Mouse (Mus musculus): Measurements from ENCODE around the gene Hspa8. TPM values are rescaled to one million over a fixed set of nuclear protein-coding genes. Genes with fewer than 3 reads are reported as not detected.
A peak's percentile ranks its signal among the peaks of the same experiment; 100 is the strongest.
"Not testable (repeated sequence)": the region's sequence is repeated elsewhere in the genome, so short reads cannot be mapped to it uniquely, and the experiment has no call there.

Gene Hspa8
- total RNA-seq, 4 experiments from 2014 or later: 1,516 to 1,907 (median 1,709) TPM

DNA sequence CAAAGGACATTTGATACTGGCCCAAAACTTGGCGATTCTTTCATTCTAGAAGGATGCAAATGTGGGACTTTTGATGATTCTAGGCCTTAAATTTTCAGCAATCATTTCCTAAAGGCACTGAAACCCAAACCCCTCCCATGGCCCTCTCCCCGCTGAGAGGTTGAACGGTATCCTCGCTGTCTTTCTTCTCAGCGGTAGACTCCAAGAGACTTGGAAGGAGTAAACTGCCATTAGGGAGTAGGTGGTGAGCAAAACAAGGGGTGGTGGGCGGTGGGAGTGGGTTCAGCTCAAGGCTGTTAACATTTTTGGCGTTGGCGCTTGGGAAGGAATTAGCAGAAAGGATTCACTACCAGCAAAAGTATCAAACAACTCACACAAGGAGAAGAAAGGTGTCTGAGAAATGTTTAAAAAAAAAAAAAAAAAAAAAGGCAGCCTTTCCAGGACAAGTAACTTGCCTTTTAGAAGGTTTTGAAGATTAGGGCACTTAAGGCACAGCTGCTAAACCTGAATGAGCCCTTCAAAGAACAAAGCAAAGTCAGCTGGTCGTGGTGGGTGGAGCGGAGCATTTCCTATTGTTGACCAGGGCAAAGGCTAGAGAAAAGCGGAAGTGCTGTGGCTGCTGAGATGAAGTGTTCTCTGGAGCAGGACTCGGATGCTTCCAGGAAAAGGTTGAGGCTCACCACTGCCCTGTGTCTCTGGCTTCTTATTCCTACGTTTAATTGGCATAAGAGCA, 17.0 kb upstream of the Hspa8 start:
- no peak for DNase-seq (ENCODE audit: low spot score in 2 of 2)

DNA sequence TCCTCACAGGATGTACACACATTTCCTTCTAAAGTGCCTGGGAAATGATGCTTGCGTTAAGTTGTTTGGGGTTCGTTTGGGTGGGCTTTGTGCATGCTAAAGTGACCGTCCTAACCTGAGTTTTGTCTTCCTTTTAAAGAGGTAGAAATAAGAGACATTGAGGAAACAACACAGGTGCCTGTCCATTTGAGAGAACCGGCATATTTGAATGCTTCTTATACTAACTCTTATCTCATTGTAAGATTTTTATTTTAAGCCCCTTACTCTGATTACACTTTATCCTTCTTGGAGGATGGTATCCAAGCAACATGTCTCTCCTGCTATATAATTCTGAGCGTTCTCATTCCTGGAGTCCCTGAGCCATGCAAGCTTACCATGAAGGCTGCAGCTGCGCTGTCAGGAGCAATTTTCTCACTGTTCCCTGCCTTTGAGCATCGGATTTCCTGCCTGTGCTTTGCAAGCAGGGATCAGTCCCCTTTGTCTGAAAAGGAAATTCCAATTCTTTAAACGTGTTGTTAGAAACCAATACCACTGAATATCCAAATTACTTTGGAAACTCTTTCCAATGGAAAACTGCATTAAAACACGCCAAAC, 16.3 kb upstream of the Hspa8 start:
- no peak for DNase-seq (ENCODE audit: low spot score in 2 of 2)

- DNase-seq (ENCODE audit: low spot score in 2 of 2): no peak
These were observed 15.3 kb upstream of the Hspa8 start for GRCm38 (mm10) chr9:40785452-40785851.

DNA sequence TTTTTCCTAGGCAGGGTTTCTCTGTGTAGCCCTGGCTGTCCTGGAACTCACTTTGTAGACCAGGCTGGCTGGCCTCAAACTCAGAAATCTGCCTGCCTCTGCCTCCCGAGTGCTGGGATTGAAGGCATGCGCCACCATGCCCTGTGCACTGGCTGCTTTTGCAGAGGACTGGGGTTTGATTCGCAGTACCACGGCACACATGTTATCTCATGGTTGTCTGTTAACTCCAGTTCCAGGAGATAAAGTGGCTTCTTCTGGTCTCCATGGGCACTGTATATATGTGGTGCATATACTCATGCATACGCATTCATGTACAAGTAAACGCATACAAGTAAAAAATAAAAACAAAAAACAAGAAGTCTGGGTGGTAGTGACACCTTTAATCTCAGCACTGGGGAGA, 14.0 kb upstream of the Hspa8 start:
- DNase-seq (ENCODE audit: low spot score in 2 of 2): not testable (repeated sequence)

- DNase-seq (ENCODE audit: low spot score in 2 of 2): no peak
These were observed 8.7 kb upstream of the Hspa8 start for GRCm38 (mm10) chr9:40791864-40792633.

- DNase-seq (ENCODE audit: low spot score in 2 of 2): no peak
These were observed 7.2 kb upstream of the Hspa8 start for GRCm38 (mm10) chr9:40793581-40793980.

- DNase-seq (ENCODE audit: low spot score in 2 of 2): no peak
These were observed 6.5 kb upstream of the Hspa8 start for GRCm38 (mm10) chr9:40794251-40794650.

GRCm38 (mm10) chr9:40794926-40795325, 5.9 kb upstream of the Hspa8 start:
- no peak for DNase-seq (ENCODE audit: low spot score in 2 of 2)

GRCm38 (mm10) chr9:40795562-40795961, 5.2 kb upstream of the Hspa8 start:
- DNase-seq (ENCODE audit: low spot score in 2 of 2): no peak

DNA sequence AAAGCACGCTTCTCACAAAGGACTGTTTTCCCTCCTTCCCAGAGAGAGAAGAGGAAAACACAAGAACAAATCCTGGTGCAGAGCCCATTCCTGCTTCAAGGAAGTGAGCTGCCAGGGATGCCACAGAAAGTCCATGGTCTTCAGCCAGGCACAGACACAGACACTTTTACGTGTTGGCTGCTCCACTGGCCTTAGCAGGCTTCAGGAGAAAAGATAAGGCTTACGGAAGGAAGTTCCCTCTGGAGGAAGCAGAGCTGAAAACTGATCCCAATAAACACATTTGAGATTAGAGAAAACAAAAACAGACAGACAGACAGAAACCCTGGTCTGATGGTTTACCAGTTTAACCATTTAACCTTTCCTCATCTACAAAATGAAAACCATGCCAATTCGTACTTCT, 4.7 kb upstream of the Hspa8 start:
- no peak for DNase-seq (ENCODE audit: low spot score in 2 of 2)

- no peak for DNase-seq (ENCODE audit: low spot score in 2 of 2)
These were observed 2.4 kb upstream of the Hspa8 start for GRCm38 (mm10) chr9:40798247-40798960.

- DNase-seq (ENCODE audit: low spot score in 2 of 2): no peak
These were observed 1.7 kb upstream of the Hspa8 start for GRCm38 (mm10) chr9:40799112-40799511.

- peak in 1 of 2 experiments; percentile 61 for DNase-seq (ENCODE audit: low spot score in 2 of 2)
These were observed 815 bp upstream of the Hspa8 start for GRCm38 (mm10) chr9:40799837-40800501.

GRCm38 (mm10) chr9:40801614-40802532, 1.1 kb downstream of the Hspa8 start:
- DNase-seq (ENCODE audit: low spot score in 2 of 2): peak in 1 of 2 experiments; percentile 46

GRCm38 (mm10) chr9:40802533-40802875, 1.7 kb downstream of the Hspa8 start:
- DNase-seq (ENCODE audit: low spot score in 2 of 2): not testable (repeated sequence)

DNA sequence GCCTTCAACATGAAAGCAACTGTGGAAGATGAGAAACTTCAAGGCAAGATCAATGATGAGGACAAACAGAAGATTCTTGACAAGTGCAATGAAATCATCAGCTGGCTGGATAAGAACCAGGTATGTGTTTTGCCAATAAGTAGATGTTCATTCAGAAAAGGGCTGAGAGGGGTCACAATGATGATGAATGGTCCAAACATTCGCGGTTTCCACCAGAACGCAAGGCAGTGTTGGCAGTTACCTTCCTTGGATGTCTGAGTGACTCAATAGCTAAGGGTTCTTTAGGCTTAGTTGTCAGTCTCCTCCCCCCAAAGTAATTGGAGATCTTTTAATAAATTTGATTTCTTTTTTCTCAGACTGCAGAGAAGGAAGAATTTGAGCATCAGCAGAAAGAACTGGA, 3.8 kb downstream of the Hspa8 start:
- not testable (repeated sequence) for DNase-seq (ENCODE audit: low spot score in 2 of 2)

GRCm38 (mm10) chr9:40805263-40805662, 4.5 kb downstream of the Hspa8 start:
- peak in 1 of 2 experiments; percentile 51 for DNase-seq (ENCODE audit: low spot score in 2 of 2)

- no peak for DNase-seq (ENCODE audit: low spot score in 2 of 2)
These were observed 5.9 kb downstream of the Hspa8 start for GRCm38 (mm10) chr9:40806440-40807288.

GRCm38 (mm10) chr9:40807289-40807920, 6.6 kb downstream of the Hspa8 start:
- no peak for DNase-seq (ENCODE audit: low spot score in 2 of 2)

Data from left cerebral cortex, adult 8-10 months (tissue).